Mouse (Mus musculus) brain, adult 2 months (tissue): ENCODE data around the gene Rgmb.

Experiments
- DNase-seq: peaks from one replicate; pipeline ENCODE4 v3.0.0; 2011; ENCODE audit warnings: low read depth, low spot score

Gene Rgmb

DNA sequence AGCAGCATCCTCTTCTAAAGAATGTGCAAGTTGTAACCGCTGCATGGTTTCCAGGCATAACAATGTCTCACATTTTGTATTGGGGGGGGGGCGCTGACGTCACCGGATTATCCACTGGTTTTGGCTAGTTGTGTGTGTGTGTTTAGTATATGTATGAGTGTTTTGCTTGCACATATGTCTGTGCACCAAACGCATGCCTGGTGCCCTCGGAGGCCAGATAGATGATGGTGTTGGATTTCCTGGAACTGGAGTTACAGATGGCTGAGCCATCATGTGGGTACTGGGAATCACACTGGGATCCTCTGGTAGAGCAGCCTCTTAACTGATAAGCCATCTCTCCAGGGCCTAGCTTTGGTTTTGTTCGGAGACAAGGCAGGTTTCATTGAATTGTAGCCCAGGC is 8.5 kb downstream of the Rgmb start:
- DNase-seq, result no peak

DNA sequence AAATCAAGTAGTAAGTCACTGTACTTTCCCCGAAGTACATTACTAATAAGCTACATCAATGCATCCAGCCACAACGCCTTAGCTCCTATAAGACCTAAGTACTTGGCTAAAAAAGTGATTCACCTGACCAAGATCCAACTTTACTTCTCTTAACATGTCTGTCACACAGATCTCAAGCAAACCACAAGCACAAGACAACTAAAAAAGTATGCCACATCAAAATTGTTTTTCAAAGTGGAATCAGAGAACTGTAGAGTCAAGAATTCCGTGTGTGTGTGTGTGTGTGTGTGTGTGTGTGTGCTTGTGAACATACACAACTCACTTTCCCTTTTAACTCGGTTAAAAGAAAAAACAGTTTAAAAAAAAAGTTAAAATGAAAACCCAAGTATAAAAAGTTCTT is 9.1 kb downstream of the Rgmb start:
- DNase-seq, result no peak

DNA sequence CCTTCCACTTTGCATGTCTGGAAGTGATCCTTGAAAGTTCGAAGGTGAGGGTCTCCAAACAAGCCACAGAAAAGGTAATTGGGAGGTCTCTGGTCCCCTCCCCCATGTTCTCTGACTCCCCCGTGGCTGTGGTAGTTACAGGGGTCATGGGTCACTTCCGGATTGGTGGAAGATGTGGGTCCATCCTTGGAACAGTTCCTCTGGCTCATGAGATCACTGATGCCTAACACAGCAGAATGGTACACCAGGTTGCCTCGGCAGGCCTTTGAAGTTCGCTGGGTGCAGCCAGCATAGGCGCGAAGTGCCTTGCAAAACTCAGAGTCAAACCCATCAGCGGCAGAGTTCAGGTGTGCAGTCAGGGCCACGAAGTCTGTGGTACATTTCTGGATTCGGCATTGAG is 10.1 kb downstream of the Rgmb start:
- no peak for DNase-seq

DNA sequence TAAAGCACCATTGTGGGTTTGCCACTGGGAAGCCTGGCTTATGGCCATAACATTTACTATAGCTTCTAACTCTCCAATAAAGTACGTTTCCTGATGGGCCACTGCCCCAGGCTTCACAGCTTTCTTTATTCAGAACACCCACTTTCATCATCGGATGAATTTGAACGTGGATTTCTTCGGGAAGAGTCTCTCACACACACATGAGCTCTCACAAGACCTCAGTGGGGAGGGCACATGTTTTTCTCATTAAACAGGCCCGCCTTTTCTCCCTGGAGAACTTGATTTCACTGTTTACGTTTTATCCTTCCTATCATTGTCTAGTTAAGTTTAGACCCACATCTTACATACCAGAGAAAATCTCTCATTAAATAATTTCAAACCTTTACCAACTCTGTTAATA is 10.7 kb downstream of the Rgmb start:
- DNase-seq, result no peak

DNA sequence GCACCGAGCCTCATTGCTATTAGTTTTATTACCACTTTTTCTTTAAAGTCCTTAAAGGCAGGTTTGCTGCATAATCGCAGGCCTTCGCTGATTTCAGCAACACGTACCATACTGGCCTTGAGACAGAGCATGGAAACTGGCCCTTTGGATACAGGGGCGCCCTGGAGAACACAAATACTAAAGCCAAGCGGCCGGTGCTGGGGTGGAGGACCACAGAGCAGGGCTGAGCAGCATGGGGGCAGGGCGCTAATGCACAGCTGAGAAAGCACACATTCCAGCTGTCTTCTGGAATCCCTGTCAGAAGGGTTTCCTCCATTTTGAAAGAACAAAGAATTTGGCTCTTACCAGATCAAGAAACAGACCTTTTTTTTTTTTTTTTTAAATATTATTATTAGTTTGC is 12.5 kb downstream of the Rgmb start:
- no peak for DNase-seq

DNA sequence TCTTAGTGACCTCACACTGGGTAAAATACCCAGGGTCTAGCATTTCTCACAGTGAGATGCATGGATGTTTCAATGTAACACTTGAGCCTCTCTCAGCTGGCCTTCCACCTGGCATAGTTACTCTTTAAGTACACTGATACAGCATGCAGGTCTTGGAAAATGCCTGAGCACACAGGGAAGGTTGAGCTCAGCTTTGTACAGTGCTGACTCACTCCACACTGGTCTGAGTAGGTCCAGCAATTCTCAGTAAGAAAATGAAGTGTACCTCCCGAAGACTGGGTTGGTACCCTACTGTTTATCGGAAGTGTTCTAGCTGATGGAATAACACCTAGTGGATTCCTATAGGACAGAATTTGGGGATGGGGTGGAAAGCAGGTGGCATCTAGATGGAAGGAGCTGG is 13.2 kb downstream of the Rgmb start:
- no peak for DNase-seq

DNA sequence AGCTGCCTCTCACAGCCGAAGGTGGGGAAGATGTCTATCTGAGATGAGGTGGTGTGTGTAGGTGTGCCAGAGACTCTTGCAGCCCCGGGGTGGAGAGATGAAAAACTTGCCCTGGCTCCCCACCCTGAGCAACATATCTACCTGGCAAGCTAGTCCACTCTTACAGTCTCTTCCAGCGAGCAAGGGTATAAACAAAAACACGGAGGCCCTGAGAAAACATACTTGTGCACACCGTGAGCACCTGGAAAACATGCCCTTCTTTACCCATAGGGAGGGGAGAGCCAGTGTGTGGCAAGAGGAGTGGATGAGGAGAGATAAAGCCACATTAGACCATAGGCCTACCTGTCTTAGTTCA is 13.8 kb downstream of the Rgmb start:
- no peak for DNase-seq

DNA sequence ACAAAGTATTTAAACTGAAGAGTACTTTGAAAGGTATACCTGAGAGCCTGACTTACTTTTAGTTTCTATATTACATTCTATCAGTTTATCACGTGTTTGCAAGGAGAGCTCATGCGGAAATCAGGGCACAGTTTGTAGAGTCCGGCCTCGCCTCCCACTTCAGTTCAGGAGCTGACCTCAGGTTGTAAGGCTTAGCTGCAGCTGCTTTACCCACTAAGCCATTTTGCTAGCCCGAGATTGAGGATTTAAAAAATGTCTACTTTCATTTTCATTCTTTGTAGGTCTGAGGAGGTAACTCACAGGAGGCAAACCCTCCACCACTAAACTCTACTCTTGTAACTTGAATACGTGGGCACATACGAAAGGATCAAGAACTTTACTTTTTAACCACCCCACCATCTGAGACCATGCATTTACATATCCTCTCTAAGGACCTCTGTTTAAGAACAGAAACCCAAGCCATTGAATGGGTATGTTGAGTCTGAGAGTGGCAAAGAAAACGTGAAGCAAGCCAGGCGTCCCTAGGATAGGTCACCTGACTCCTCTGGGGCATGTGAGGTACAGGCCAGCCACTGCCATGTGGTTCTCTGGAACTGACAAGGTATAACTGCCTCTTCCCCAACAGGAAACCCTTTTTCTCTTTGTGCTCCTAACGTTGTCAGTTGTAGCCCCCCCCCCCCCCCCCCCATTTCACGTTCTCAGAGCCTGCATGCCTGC is 14.3 kb downstream of the Rgmb start:
- DNase-seq, result no peak

DNA sequence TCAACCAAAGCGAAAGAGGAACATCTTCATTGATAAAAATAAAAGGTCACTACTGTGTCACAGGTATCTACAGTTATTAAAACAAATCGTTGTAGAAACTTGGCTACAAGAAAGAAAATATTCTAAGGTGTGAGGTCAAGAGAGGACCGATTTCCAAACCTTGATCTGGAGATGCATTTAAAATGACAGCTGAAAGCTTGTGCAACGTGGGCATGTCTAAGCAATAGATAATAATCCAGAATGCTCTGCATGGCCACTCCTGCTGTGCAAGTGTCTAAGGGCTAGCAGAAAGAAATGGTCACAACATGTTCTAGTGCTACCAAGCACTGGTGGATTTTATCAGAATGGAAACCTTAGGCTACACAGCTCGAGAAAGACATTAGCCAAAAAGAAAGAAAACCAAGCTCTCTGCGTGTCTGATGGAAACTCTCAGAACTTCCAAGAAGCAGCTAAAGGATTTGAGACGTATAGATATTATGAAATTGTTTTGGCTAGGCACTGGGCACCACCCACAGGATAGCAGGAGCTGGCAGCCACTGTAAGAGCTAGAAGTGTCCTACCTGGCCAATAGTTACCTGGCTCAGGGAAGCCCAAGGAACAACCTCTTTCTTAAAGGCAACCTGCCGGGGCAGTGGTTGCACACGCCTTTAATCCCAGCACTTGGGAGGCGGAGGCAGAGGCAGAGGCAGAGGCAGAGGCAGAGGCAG is 15.4 kb downstream of the Rgmb start:
- no peak for DNase-seq

DNA sequence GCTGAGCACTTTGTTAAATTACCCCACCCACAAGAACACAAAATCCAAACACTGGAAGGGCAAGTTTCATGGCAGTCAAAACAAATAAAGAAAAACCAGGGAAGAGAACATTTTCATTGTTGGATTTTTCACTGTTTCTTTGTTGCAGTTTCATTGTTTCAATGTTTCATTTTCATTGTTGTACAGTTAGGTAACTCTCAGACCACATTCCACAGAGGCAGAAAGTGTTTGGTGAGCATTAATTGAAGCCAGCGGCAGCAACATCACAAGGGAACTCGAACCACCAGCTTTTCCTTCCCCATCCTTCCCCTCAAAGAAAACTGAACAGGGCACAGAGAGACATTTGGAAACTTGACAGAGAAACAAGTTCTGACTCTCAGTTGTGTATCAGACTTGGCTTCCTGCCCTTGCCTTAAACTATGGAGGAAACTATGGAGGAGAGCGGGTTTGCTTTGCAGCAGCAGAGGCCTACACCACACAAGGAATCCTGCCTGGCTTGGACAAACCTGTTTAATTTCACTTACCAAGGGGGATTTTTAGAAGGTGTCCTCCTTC is 17.1 kb downstream of the Rgmb start:
- peak; percentile 50 for DNase-seq

DNA sequence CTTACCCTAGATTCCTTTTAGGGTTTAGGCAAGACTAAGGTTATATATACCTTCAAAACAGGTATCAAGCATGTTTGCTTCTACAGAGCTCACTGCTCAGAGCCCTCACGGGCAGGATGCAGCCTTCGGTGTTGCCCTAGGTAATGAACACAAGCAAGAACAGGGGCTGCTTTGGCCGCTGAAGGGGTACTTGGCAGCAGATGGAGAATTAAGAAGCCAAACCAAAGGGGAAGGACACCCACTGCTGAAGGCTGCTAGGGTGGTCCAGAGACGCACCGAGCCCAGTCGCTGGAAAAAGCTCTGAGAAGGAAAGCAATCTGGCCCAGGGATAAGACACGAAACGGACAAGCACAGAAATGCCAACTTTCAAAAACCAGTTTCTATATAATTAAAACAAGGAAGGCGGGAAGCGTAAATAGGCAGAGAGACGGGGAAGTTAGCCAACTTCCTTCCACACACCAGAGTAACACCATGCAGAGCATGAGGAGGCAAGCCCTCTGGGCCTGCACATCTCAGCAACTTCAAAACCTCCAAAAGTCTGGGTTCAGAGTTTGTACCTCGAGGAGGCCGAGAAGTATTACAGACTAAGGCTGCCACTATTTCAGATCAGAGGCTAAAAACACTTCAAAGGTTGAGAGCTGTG is 18.6 kb downstream of the Rgmb start:
- DNase-seq, result no peak

DNA sequence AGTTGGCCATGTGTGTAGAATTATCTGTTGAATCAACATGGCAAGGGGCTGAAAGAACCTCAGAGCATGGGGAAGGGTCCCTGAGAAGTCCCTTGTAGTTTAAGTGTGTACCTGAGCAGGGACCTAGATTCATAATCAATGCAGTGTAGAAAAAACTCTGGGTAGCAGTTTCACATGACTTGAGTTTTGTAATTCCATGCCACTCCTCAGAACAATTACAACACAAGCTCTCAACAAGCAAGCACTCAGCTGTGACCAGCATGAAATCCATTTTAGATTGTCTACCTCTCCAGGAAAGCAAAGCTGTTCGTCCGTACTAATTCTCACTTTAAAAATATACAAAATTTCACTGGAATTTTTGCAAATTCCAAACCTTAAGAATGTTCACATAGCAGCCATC is 20.9 kb downstream of the Rgmb start:
- DNase-seq, result no peak

DNA sequence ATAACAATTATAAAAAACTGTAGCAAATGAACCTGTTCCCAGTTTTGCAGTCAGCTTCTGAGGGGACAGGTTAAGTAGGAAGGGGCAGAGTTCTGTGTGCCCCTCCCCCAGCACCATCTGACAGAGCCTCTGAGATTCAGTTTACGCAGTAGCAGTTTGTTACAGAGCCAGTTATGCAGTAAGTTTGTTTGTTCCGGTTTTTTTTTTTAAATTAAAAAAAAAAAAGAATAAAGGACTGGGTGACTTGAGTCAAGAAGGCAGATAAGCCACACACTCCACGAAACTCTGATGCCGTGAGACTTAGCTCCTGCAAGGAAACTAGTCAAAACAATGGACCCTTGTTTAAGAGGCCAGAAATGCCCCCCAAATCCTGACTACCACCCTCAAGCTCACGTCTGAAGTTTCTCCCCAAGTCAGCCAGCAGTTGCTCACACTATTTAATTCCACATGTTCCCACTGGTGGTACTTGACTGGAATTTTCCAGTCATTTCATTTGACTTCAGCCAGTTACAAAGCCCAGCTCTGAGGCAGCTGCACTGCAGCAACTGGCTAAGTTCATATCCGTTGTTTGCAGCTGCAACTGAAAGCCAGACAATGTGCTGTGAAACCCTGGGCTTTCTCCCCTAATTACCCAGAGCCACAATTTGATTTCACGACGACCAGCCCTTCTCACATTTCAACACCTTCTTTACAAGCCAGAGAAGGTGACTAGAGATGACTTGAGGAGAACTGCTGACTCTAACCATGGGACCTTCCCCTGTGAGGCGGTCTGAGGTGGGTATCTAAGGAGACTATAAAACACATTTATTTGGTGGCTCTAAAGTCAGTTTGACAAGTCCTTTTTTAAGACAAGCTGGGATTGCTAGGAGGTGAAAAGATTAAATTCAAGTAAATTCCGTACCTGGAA is 22.1 kb downstream of the Rgmb start:
- DNase-seq, result peak; percentile 46

DNA sequence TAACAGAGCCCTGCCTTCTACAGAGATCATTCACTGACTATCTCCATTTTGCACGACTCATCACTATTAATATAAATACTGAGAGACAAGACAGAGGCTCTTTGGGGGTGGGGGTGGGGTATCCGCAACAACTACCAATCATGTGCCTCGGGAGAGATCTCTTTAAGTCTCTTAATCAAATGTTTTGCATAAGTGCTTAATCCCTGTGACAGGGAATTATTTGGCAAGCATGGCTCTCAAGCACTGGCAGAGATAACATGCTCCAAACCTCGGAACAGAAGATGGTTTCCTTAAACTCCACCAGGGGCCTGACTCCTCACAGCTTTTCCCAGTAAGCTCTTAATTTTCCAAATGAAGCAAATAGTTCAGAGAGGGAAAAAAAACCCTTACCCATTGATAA is 22.8 kb downstream of the Rgmb start:
- DNase-seq, result no peak

DNA sequence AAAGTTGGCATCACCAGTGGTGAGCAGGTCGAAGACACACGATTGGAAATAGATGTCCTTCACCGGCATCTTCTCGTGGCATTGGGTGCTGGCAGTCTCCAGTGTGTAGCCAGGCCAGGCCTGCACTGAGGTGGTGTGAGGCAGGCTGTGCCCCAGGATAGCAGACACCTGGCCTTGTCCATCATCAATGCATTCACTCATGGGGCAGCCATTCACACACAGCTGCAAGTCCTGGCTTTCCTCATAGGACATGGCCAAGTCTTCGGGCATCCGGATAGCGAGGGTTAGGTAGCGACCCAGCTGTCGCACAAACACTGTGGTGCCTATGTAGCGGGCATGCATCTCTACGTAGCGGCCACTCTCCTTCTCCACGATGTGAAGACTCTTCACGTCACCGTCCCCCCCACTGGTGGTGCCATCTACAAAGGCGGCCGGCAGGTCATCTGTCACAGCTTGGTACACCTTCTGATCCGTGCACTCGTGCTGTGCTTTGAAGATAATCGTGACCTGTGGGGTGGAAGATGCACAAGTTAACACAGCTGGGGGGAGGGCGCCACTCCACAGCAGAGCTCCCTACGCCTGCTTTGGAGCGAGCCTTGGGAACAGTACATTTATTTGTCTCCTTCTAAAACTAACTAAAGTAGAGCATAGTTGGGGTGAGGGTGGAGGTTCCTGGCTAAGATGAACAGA is 23.4 kb downstream of the Rgmb start:
- no peak for DNase-seq

DNA sequence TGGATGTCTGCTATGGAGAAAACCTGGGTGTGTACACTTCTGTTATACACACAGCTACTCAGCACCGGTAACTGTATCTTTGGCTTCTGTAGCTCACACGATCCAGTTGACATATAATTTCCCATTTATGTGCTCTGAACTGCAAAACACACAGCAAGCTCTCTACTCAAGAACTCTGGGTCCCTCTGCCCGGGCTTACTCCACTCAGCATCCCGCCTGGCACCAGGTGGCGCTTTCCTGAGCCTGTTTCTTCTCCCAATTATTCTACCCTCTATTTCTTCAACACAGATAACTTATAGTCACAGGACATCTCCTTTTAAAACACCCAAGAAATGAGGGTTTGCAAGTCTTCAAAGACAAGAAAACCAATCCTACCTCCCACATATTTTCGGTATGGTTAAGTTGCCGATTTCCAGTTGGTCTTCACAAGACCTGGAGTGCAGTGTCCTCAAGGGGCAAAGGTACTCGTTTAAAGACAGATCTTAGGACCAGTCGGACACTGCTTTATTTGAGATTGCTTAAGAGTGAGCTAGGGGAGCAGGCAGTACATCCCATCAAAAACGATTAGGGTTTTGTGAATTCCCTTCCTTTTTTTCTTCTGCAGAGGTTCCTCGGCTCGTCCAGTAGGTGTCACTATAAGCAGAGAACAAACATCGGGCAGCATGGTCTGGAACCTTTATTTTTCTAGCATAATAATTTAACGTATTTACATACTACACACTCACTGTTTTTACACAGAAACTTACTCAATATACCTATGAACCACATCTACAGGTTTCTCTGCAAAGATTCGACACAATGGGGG is 26.6 kb downstream of the Rgmb start:
- DNase-seq, result peak; percentile 57

DNA sequence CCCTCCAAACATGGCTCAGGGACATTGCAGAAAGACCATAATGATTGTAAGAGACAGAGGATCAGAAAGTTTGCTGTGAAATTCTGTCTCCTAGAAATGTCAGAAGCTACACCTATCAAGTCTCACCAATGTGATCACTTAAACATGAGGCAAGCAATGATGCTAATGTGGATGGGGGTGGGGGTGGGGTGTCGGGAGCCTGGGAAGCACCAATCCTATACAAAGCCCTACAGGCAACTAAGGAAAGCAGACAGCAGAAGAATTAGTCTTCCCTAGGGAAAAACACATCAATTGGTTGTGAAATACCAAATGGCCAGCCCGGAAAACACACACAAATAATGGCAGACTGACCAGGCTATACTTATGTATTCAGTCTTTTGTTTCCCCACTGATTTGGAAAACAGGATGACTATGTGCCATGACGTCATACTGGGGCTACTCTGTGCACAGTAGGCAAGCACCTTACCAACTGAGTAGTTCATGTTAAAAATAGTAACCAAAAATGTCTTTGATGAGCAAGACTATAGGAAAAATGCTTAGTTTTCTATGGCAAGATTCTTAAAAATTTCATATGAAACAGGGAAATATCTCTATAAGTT is 31.5 kb downstream of the Rgmb start:
- DNase-seq, result no peak

DNA sequence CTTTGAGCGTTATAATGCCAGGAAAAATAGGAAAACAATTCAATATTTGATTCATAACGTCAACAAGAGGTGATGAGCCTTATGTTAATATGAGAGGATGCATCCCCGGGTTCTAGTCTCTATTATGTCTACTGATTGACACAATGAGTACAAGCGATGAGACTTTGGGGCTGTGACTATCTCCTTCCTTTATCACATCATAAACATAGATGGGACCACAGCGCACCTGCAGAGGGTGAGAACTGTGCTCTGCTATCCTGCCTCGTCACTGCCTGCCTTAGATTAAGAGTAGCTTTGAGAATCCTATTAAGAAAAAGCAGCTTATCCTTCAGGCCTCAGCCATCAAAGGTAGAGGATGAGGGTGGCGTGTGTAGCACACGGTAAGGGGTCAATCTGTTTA is 40.1 kb downstream of the Rgmb start:
- no peak for DNase-seq

DNA sequence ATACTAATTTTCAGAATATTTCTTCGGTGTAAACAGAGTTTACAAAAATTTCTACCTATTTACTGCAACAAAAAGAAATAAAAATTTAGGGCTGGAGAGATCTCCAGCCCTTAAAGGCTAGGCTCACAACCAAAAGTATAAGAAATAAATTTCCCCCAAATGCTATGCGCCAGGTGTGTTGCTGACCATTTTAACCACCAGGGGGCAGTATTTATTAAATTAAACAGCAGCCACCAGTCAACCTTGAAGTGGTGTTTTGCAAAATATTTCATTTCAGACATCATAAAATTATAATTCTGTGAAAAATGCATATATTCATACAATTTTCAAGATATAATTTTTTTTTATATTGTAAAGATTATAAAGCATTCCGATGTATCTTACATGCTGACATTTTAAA is 43.8 kb downstream of the Rgmb start:
- peak; percentile 46 for DNase-seq

DNA sequence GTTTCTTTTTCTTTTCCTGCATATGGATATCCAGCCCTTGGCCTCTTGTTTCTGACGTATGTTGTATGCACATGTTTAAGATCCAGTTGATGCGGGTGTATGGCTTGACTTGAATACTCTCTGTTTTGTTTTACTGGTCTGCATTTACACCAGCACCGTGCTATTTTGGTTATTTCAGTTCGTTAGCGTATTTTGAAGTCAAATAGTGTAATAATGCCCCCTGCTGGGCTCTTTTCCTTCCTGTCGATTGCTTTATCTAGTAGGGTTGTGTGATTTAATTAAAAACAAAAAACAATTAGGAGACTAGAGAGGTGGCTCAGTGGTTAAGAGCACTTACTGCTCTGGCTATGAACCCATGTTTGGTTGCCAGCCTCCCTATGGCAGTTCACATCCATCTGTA is 52.9 kb downstream of the Rgmb start:
- DNase-seq, result peak; percentile 44
